Mouse (Mus musculus): Measurements from ENCODE around the gene Rnf157.

DNA sequence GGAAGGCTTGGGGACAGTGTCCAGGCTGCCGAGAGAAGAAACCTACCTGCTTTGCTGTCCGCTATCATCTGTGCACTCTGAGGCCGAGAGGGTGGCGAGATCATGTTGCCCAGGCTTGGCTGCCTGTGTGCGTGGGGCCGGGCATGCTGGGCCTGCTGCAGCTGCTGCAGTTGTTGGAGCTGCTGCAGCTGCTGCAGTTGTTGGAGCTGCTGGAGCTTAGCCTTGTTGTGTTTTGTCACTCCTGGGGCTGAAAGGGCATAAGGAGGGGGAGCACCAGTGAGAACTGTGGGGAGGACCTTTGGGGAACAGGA, 30.0 kb upstream of the Rnf157 start:
- TF ChIP-seq CTCF (IDR thresholded peaks at IDR 0.05; ENCODE audit: extremely low read depth, insufficient read depth, low read length) (no peak), POLR2A (IDR thresholded peaks at IDR 0.05; ENCODE audit: extremely low read depth, insufficient read depth, low read length) (no peak)

Measured in cortical plate, adult 2 months (tissue).